Comparison of ENCODE assay signal across 15 mouse cellular contexts in the genomic region with DNA sequence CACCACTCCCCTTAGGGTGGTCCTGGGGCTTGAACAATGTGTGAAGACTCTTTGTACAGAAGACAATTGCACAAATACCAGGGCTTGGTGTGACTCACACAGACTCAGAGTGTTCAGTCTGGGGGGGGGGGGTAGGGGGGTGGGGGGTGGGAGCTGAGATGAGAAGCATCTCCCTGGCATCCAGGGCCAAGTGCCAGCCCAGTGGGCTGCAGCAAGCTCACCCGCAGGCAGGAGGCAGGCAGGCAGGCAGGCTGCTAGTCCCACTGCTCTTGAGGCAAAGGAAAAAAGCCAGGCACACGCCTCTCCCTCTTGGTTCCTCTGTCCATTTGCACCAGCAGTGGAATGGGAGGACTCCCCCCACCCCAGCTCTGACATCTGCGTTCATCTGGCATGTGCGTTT. TPM values are rescaled to one million over a fixed set of nuclear protein-coding genes. Genes with fewer than 3 reads are reported as not detected.
"Had no signal": no experiment of that assay in that cellular context is flagged by ENCODE, and none has a peak within 500 bp of the region (broad histone marks: within the 10 kb centered on the region; RNA-seq: fewer than 3 reads in every experiment).

No protein-coding gene starts in this region.

- H3K27me3 ChIP-seq: lung, embryonic 15.5 days; midbrain, embryonic 12.5 days had no signal

- H3K9ac ChIP-seq: limb, embryonic 12.5 days; liver, embryonic 13.5 days; liver, postnatal 0 days; lung, embryonic 15.5 days; midbrain, embryonic 12.5 days had no signal

- H3K4me3 ChIP-seq: limb, embryonic 12.5 days; liver, embryonic 13.5 days; lung, embryonic 15.5 days; megakaryocyte, embryonic 14.5 days; midbrain, embryonic 12.5 days had no signal

- H3K4me1 ChIP-seq: liver, embryonic 13.5 days; megakaryocyte, embryonic 14.5 days had no signal

- H3K27ac ChIP-seq: limb, embryonic 12.5 days; liver, embryonic 13.5 days; lung, embryonic 15.5 days; macrophage; midbrain, embryonic 12.5 days had no signal

- DNase-seq: kidney, adult 18-20 months; kidney, postnatal 10 days; kidney, postnatal 4 days; liver; liver, embryonic 13.5 days; liver, postnatal 0 days; lung, postnatal 14 days; right cerebral cortex, adult 18-20 months; right cerebral cortex, postnatal 25 days; thymus, postnatal 36 days had no signal

- H3K9me3 ChIP-seq: limb, embryonic 12.5 days; liver, embryonic 13.5 days; lung, embryonic 15.5 days; megakaryocyte, embryonic 14.5 days; midbrain, embryonic 12.5 days had no signal

- ATAC-seq: liver, postnatal 0 days had no signal

- H3K36me3 ChIP-seq: limb, embryonic 12.5 days; liver, embryonic 13.5 days; lung, embryonic 15.5 days; midbrain, embryonic 12.5 days had no signal

- H3K4me2 ChIP-seq: limb, embryonic 12.5 days; liver, embryonic 13.5 days; lung, embryonic 15.5 days; midbrain, embryonic 12.5 days had no signal

RNA-seq across cellular contexts. Expression of a gene that starts 37.0 kb away (rescaled TPM):
- polyA plus RNA-seq: macrophage had no signal
